Mouse (Mus musculus) spleen, adult 10 weeks (tissue): ENCODE data around the gene Tmem37. TPM values are rescaled to one million over a fixed set of nuclear protein-coding genes. Genes with fewer than 3 reads are reported as not detected.

Source experiments
- polyA plus RNA-seq: library from polyadenylated mRNA; stranded (reverse); fragments of 350-450 nt; fragmentation: Illumina TruSeq; extraction: RNeasy Lipid Tissue Mini Kit (QIAGEN cat#74804); gene quantifications from one replicate; pipeline ENCODE4 v1.2.3, GENCODE M21; 2015; ENCODE audit warnings: low replicate concordance; ENCODE audit not compliant: insufficient read depth

Gene Tmem37
- 3.6 TPM for polyA plus RNA-seq

DNA sequence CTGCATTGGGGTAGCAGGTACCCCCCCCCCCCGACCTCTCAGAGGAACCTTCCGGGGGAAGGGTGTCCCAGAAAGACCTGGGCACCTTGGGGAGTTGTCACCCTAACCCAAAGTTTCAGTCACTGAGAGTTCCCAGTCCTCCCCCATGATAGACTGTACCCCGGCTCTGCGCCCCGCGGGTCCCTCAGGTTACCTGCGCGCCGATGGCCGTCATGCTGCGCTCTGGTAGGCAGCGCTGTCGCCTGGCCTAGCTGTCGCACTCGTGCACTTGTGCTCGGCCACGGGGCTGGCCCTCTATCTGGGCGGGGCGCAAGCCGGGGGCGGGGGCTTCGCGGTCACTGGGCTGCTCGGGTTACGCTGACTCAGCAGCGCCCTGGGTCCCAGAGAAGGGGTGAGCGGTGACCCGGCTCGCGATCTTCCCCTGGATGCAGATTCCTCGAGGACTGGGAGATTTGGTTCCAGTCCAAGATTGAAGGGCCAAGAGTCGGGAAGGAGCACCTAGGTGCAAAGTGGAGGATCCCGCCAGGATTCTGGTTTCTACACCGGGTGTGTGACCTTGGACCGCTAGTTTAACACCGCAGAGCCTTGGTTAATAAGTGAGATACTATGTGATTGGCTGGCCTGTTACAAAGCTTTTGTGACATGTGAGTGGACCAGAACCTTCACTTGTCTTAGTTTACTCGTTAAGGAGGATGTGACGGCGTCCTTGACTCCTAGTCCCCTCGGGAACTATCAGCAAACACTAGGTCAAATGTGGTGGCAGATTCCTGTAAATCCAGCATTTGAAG is at the start of gene Tmem37:
Gene Tmem37 (minus strand): TSS at position 556 of the 788 bp plus-strand sequence.

DNA sequence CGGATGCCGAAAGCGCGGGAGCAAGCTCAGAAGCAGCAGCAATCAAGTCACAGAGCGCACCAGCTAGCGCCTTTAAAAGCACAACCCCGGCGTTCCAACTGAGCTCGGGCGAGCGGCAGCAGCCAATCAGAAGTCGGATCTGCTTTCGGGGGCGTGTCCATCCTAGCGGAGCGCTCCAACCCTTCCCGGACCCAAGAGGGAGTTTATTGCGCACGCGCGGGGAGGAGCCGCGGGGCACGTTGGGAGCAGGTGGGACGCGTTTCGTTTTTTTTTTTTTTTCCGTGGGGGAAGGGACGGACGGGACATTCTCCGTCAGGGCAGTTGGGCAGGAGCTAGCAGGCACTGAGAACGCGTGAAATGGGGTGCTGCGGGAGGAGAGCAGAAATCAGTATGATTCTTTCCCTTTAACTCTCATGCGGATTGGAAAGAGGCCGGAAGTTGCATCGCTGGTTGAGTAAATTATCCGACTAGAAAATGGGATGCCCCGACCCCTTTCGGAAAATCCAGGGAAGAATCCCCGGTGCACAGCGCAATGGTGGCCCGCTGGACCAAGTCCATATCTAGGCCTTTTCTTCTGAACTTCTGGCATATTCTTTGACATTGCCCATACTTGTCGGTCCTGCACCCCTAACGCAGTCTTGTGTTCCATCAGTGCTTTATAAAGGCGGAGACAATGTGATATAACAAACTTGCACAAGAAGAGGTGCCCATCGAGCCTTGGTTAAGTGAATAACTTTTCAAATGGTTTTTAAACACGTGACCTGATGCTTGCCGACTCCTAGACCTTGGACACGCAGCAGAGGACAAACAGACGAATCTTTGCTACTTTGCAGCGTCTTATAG is 47.3 kb upstream of the Tmem37 start, which contains the start of the genes Dbi and 3110009E18Rik:
Gene Dbi (minus strand): TSS at position 110 of the 843 bp plus-strand sequence.
Gene 3110009E18Rik (plus strand): TSS at position 219 of the 843 bp plus-strand sequence.

Other genes with a start within 250 kb of the Tmem37 start
- gene Ptpn4, start 236.5 kb downstream of the Tmem37 start, polyA plus RNA-seq, result 16.3 TPM
- gene Tmem177, start 160.9 kb downstream of the Tmem37 start, polyA plus RNA-seq, result 5.5 TPM
- not detected for gene Cfap221, start 76.8 kb downstream of the Tmem37 start, polyA plus RNA-seq
- not detected for gene Sctr, start 67.2 kb downstream of the Tmem37 start, polyA plus RNA-seq
- gene Dbi, start 47.0 kb upstream of the Tmem37 start, polyA plus RNA-seq, result 168 TPM
- gene 3110009E18Rik, start 47.1 kb upstream of the Tmem37 start, polyA plus RNA-seq, result 17.9 TPM
- 2.3 TPM for gene Steap3, start 198.6 kb upstream of the Tmem37 start, polyA plus RNA-seq